Mouse (Mus musculus) liver, embryonic 14.5 days (tissue): Measurements from ENCODE around the gene Dlgap4. TPM values are rescaled to one million over a fixed set of nuclear protein-coding genes. Genes with fewer than 3 reads are reported as not detected.
A peak's percentile ranks its signal among the peaks of the same experiment; 100 is the strongest.

Experiments
- ATAC-seq: fragments of 200-750 bp; cut with Nextera tagmentation; 2 replicates; pipeline ENCODE4 v1.8.0; 2017; ENCODE audit warnings: moderate number of reproducible peaks, mild to moderate bottlenecking, moderate library complexity; ENCODE audit not compliant: insufficient read depth
- DNase-seq, 3 experiments: peaks; one replicate each; pipeline ENCODE4 v3.0.0-alpha.2; 2012 to 2013; ENCODE audit warnings: low read depth in 3 of 3, low spot score in 3 of 3
- H3K27ac ChIP-seq: fragments of 300-500 bp; sonication (generic); 2 replicates; pipeline ENCODE4 v1.5.1; 2014; ENCODE audit warnings: moderate library complexity, mild to moderate bottlenecking, control low read depth, inconsistent platforms
- H3K27me3 ChIP-seq: fragments of 300-500 bp; sonication (generic); 2 replicates; pipeline ENCODE4 v1.6.1; 2014; ENCODE audit warnings: mild to moderate bottlenecking, low read length, moderate library complexity; ENCODE audit not compliant: control insufficient read depth, insufficient read depth
- H3K36me3 ChIP-seq: fragments of 300-500 bp; sonication (generic); replicated peaks from 2 replicates; pipeline ENCODE4 v1.6.1; 2014; ENCODE audit warnings: low read depth; ENCODE audit not compliant: control insufficient read depth, insufficient read depth
- H3K4me1 ChIP-seq, 2 experiments: fragments of 200-500 bp in 1 of 2; fragments of 300-500 bp in 1 of 2; sonication (generic) in 1 of 2; replicated peaks; 2 replicates each; pipeline ENCODE4 v1.6.1; 2012 to 2014; ENCODE audit warnings: antibody characterized with exemption in 1 of 2, inconsistent platforms in 1 of 2, low read length in 1 of 2; ENCODE audit not compliant: control insufficient read depth in 2 of 2, insufficient read depth in 2 of 2
- H3K4me2 ChIP-seq: fragments of 300-500 bp; sonication (generic); 2 replicates; pipeline ENCODE4 v1.6.1; 2014; ENCODE audit warnings: low read depth, mild to moderate bottlenecking, control low read depth, moderate library complexity
- H3K4me3 ChIP-seq, 2 experiments: fragments of 200-500 bp in 1 of 2; fragments of 300-500 bp in 1 of 2; sonication (generic) in 1 of 2; 2 replicates each; pipeline ENCODE4 v1.5.1; 2012 to 2014; ENCODE audit warnings: low read depth in 2 of 2, low read length in 2 of 2, mild to moderate bottlenecking in 2 of 2, control low read depth in 1 of 2, inconsistent platforms in 1 of 2, moderate library complexity in 1 of 2; ENCODE audit not compliant: insufficient read depth in 1 of 2
- H3K9ac ChIP-seq: fragments of 300-500 bp; sonication (generic); replicated peaks from 2 replicates; pipeline ENCODE4 v1.6.1; 2014; ENCODE audit warnings: mild to moderate bottlenecking, control low read depth, moderate library complexity
- H3K9me3 ChIP-seq: fragments of 300-500 bp; sonication (generic); 2 replicates; pipeline ENCODE4 v1.6.1; 2016; ENCODE audit warnings: low read length, mixed read lengths; ENCODE audit not compliant: control insufficient read depth
- CTCF ChIP-seq: IDR thresholded peaks from 2 replicates; pipeline ENCODE4 v1.5.1; 2016; ENCODE audit warnings: antibody characterized with exemption, low read depth, control low read depth
- EP300 ChIP-seq: IDR thresholded peaks from 2 replicates; pipeline ENCODE4 v1.6.1; 2016; ENCODE audit warnings: antibody characterized with exemption, low read depth
- WGBS: fragments of 180-500 bp; shearing (Covaris S2); extraction: QIAGEN DNeasy Blood & Tissue Kit; methylation state at CpG from one replicate; pipeline ENCODE4 v1.1.7; 2014; ENCODE audit not compliant: insufficient replicate concordance; 5-methylcytosine and 5-hydroxymethylcytosine counted together
- polyA plus RNA-seq, 2 experiments: library from polyadenylated mRNA; depleted of rRNA in 1 of 2; stranded (reverse) in 1 of 2; unstranded in 1 of 2; fragments of >200 nt; fragmentation: Nextera tagmentation in 1 of 2; extraction: Ambion mirVana in 1 of 2; gene quantifications; 2 replicates each; pipeline versions ENCODE4 v1.2.1 to v1.2.3; 2012 to 2014

The Dlgap4 gene
- polyA plus RNA-seq, 2 experiments, result 6.6 to 9.7 TPM

GRCm38 (mm10) chr2:156605144-156605543, 8.4 kb upstream of the Dlgap4 start:
- H3K9me3 ChIP-seq, result no peaks in the 10 kb centered on the region
- no peak for ATAC-seq
- no peaks in the 10 kb centered on the region for H3K36me3 ChIP-seq
- no peaks in the 10 kb centered on the region for H3K4me1 ChIP-seq
- H3K4me2 ChIP-seq, result no peak overlapping the region
- H3K27ac ChIP-seq, result no peak overlapping the region
- H3K27me3 ChIP-seq, result peaks cover 3% of the 10 kb centered on the region; the same call in 1 of the 2 replicates
- no peak overlapping the region for H3K4me3 ChIP-seq
- H3K9ac ChIP-seq, result no peak overlapping the region
- WGBS, result 40% methylated on average over 3 of the region's 3 CpGs
- no peak for TF ChIP-seq CTCF
- TF ChIP-seq EP300, result no peak
- DNase-seq, result no peak

GRCm38 (mm10) chr2:156605971-156606370, 7.5 kb upstream of the Dlgap4 start:
- DNase-seq (no peak), ATAC-seq (no peak)
- no peak overlapping the region for H3K4me3 ChIP-seq
- H3K4me2 ChIP-seq, result no peak overlapping the region
- H3K4me1 ChIP-seq, result no peaks in the 10 kb centered on the region
- 47% methylated on average over 5 of the region's 5 CpGs for WGBS
- H3K27me3 ChIP-seq, result peaks cover 3% of the 10 kb centered on the region; the same call in 1 of the 2 replicates
- H3K9ac ChIP-seq, result no peak overlapping the region
- TF ChIP-seq EP300 (no peak), CTCF (no peak)
- H3K27ac ChIP-seq, result no peak overlapping the region
- H3K36me3 ChIP-seq, result no peaks in the 10 kb centered on the region
- no peaks in the 10 kb centered on the region for H3K9me3 ChIP-seq

GRCm38 (mm10) chr2:156613081-156613540, 394 bp upstream of the Dlgap4 start:
- TF ChIP-seq EP300 (no peak), CTCF (peak; percentile 30; the same call in 1 of the 2 replicates)
- peaks cover 52% of the 10 kb centered on the region for H3K27me3 ChIP-seq
- H3K4me2 ChIP-seq, result peak overlapping the region; percentile 53
- DNase-seq (no peak), ATAC-seq (no peak)
- no peak overlapping the region for H3K9ac ChIP-seq
- no peaks in the 10 kb centered on the region for H3K36me3 ChIP-seq
- no peaks in the 10 kb centered on the region for H3K4me1 ChIP-seq
- H3K4me3 ChIP-seq, result peak overlapping the region in 1 of 2 experiments; percentile 42; a peak in 2 of 4 replicates
- no peak overlapping the region for H3K27ac ChIP-seq
- no peaks in the 10 kb centered on the region for H3K9me3 ChIP-seq
- WGBS, result under 1% methylated on average over 41 of the region's 41 CpGs

- DNase-seq (no peak), ATAC-seq (no peak)
- 2% methylated on average over 17 of the region's 18 CpGs for WGBS
- Histone ChIP-seq H3K27me3 (peaks cover 52% of the 10 kb centered on the region), H3K9ac (no peak overlapping the region), H3K4me3 (peak overlapping the region in 1 of 2 experiments; percentile 42; a peak in 2 of 4 replicates), H3K4me2 (peak overlapping the region; percentile 53), H3K4me1 (no peaks in the 10 kb centered on the region), H3K9me3 (no peaks in the 10 kb centered on the region), H3K27ac (no peak overlapping the region), H3K36me3 (no peaks in the 10 kb centered on the region)
- no peak for TF ChIP-seq CTCF
- no peak for TF ChIP-seq EP300
Measured at GRCm38 (mm10) chr2:156614258-156614556, 702 bp downstream of the Dlgap4 start.

- WGBS, result 8% methylated on average over 31 of the region's 31 CpGs
- no peak overlapping the region for H3K4me2 ChIP-seq
- ATAC-seq, result no peak
Measured at GRCm38 (mm10) chr2:156614661-156615654, 1.5 kb downstream of the Dlgap4 start.

More at GRCm38 (mm10) chr2:156614661-156615654, 1.5 kb downstream of the Dlgap4 start:
- DNase-seq, result no peak
- TF ChIP-seq CTCF, result no peak
- TF ChIP-seq EP300, result no peak
- no peak overlapping the region for H3K9ac ChIP-seq
- no peak overlapping the region for H3K27ac ChIP-seq
- H3K9me3 ChIP-seq, result no peaks in the 10 kb centered on the region
- H3K27me3 ChIP-seq, result peaks cover 52% of the 10 kb centered on the region
- no peak overlapping the region for H3K4me3 ChIP-seq
- no peaks in the 10 kb centered on the region for H3K36me3 ChIP-seq
- H3K4me1 ChIP-seq, result no peaks in the 10 kb centered on the region
